Mouse (Mus musculus) limb, embryonic 14.5 days (tissue): Measurements from ENCODE around the gene Tubb5. TPM values are rescaled to one million over a fixed set of nuclear protein-coding genes. Genes with fewer than 3 reads are reported as not detected.
A peak's percentile ranks its signal among the peaks of the same experiment; 100 is the strongest.

ENCODE experiments used
- ATAC-seq: fragments of 200-750 bp; cut with Nextera tagmentation; 2 replicates; pipeline ENCODE4 v1.8.0; 2017; ENCODE audit warnings: low read depth, moderate number of reproducible peaks, moderate TSS enrichment; ENCODE audit not compliant: low FRiP score
- DNase-seq: peaks from one replicate; pipeline ENCODE4 v3.0.0-alpha.2; 2015; ENCODE audit warnings: low spot score
- H3K27ac ChIP-seq: fragments of 300-500 bp; sonication (generic); replicated peaks from 2 replicates; pipeline ENCODE4 v1.5.1; 2014; ENCODE audit warnings: low read depth, mild to moderate bottlenecking, low read length, moderate library complexity, mixed read lengths
- H3K27me3 ChIP-seq: fragments of 300-500 bp; sonication (generic); 2 replicates; pipeline ENCODE4 v1.6.1; 2014; ENCODE audit warnings: low read length, mixed read lengths; ENCODE audit not compliant: control insufficient read depth, insufficient read depth
- H3K36me3 ChIP-seq: fragments of 300-500 bp; sonication (generic); 2 replicates; pipeline ENCODE4 v1.6.1; 2014; ENCODE audit warnings: mild to moderate bottlenecking, low read length, moderate library complexity, mixed read lengths; ENCODE audit not compliant: control insufficient read depth, insufficient read depth
- H3K4me1 ChIP-seq: fragments of 300-500 bp; sonication (generic); 2 replicates; pipeline ENCODE4 v1.6.1; 2014; ENCODE audit warnings: antibody characterized with exemption, low read length, mixed read lengths; ENCODE audit not compliant: control insufficient read depth, insufficient read depth
- H3K4me2 ChIP-seq: fragments of 300-500 bp; sonication (generic); replicated peaks from 2 replicates; pipeline ENCODE4 v1.6.1; 2014; ENCODE audit warnings: low read depth, mild to moderate bottlenecking, low read length, moderate library complexity; ENCODE audit not compliant: severe bottlenecking
- H3K4me3 ChIP-seq: fragments of 300-500 bp; sonication (generic); replicated peaks from 2 replicates; pipeline ENCODE4 v1.5.1; 2014; ENCODE audit warnings: low read length
- H3K9ac ChIP-seq: fragments of 300-500 bp; sonication (generic); 2 replicates; pipeline ENCODE4 v1.6.1; 2014; ENCODE audit warnings: mild to moderate bottlenecking, low read depth, low read length, moderate library complexity; ENCODE audit not compliant: severe bottlenecking
- H3K9me3 ChIP-seq: fragments of 300-500 bp; sonication (generic); 2 replicates; pipeline ENCODE4 v1.6.1; 2016; ENCODE audit warnings: low read length; ENCODE audit not compliant: control insufficient read depth
- POLR2A ChIP-seq: fragments of 200-500 bp; IDR thresholded peaks from 2 replicates; pipeline ENCODE4 v1.8.0; 2012; ENCODE audit warnings: inconsistent platforms, mild to moderate bottlenecking, moderate library complexity, borderline replicate concordance; ENCODE audit not compliant: insufficient read depth, insufficient read length; ENCODE audit errors: extremely low read depth
- WGBS: fragments of 180-500 bp; shearing (Covaris S2); extraction: QIAGEN DNeasy Blood & Tissue Kit; methylation state at CpG from one replicate; pipeline ENCODE4 v1.1.7; 2014; 5-methylcytosine and 5-hydroxymethylcytosine counted together
- polyA plus RNA-seq, 2 experiments: library from polyadenylated mRNA; depleted of rRNA in 1 of 2; stranded (reverse) in 1 of 2; unstranded in 1 of 2; fragments of >200 nt; fragmentation: Nextera tagmentation in 1 of 2; extraction: Ambion mirVana in 1 of 2; gene quantifications; 2 replicates each; pipeline versions ENCODE4 v1.2.1 to v1.2.3; 2012 to 2014

Tubb5 gene
- polyA plus RNA-seq, 2 experiments = 808 to 1,341 TPM

DNA sequence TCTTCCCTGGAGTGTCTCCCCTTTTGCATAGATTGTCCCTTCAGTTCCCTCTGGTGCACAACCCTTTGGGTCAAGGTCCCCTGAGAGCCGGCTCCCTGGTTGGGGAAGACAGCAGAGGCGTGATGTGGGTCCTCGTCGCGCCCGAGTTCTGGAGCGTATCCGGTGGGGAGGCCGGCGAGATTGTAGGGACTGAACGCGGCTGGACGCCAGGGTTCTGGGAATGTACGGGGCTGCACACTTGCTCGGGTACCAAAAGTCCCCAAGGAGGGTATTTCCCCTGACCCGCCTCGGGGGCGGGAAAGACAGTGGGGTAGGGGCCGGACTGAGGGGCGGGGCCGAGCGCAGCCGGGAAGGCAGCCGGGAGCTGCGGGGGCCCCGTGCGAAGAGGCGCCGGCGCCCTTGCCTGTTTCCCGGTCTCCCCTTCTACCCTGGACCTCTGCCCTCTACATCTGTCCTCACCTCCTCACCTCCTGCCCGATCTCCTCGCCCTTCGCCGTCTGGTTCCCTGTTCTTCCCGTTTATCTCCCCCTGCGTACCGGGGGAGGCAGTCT lies 28.2 kb upstream of the Tubb5 start:
- TF ChIP-seq POLR2A = no peak
- Histone ChIP-seq H3K36me3 (peaks cover 8% of the 10 kb centered on the region), H3K4me2 (peak overlapping the region; percentile 97), H3K4me1 (peaks cover 39% of the 10 kb centered on the region), H3K4me3 (peak overlapping the region; percentile 62), H3K27me3 (no peaks in the 10 kb centered on the region), H3K9ac (peak overlapping the region; percentile 83), H3K9me3 (no peaks in the 10 kb centered on the region), H3K27ac (peak overlapping the region; percentile 92)
- DNase-seq (peak; percentile 72), ATAC-seq (peak; percentile 58)
- 0% methylated on average over 37 of the region's 38 CpGs for WGBS

- TF ChIP-seq POLR2A = peak; percentile 86; the same call in 1 of the 2 replicates
- H3K9ac ChIP-seq = peak within 1 kb of the TSS; percentile 83
- H3K9me3 ChIP-seq = no peaks in the 10 kb centered on the region
- no peaks in the 10 kb centered on the region for H3K27me3 ChIP-seq
- WGBS = under 1% methylated on average over 35 of the region's 48 CpGs
- H3K4me3 ChIP-seq = peak within 1 kb of the TSS; percentile 62
- DNase-seq = peak; percentile 90
- H3K27ac ChIP-seq = peak within 1 kb of the TSS; percentile 92
- peaks cover 4% of the 10 kb centered on the region for H3K36me3 ChIP-seq
- ATAC-seq = peak; percentile 75
- peak within 1 kb of the TSS; percentile 97 for H3K4me2 ChIP-seq
- peaks cover 39% of the 10 kb centered on the region for H3K4me1 ChIP-seq
Observed at GRCm38 (mm10) chr17:35865481-35866280, 27.6 kb upstream of the Tubb5 start, which contains the start of gene Ppp1r18. TSS of gene Ppp1r18 (plus strand) at chr17:35865593.

GRCm38 (mm10) chr17:35864832-35865353 lies 26.8 kb upstream of the Tubb5 start:
- no peak for TF ChIP-seq POLR2A
- Histone ChIP-seq H3K4me3 (peak overlapping the region; percentile 62), H3K9me3 (no peaks in the 10 kb centered on the region), H3K9ac (peak overlapping the region; percentile 83), H3K27ac (peak overlapping the region; percentile 92), H3K27me3 (no peaks in the 10 kb centered on the region), H3K4me2 (peak overlapping the region; percentile 97), H3K36me3 (peaks cover 4% of the 10 kb centered on the region), H3K4me1 (peaks cover 35% of the 10 kb centered on the region)
- 29% methylated on average over 10 of the region's 10 CpGs for WGBS
- ATAC-seq = no peak
- DNase-seq = no peak

DNA sequence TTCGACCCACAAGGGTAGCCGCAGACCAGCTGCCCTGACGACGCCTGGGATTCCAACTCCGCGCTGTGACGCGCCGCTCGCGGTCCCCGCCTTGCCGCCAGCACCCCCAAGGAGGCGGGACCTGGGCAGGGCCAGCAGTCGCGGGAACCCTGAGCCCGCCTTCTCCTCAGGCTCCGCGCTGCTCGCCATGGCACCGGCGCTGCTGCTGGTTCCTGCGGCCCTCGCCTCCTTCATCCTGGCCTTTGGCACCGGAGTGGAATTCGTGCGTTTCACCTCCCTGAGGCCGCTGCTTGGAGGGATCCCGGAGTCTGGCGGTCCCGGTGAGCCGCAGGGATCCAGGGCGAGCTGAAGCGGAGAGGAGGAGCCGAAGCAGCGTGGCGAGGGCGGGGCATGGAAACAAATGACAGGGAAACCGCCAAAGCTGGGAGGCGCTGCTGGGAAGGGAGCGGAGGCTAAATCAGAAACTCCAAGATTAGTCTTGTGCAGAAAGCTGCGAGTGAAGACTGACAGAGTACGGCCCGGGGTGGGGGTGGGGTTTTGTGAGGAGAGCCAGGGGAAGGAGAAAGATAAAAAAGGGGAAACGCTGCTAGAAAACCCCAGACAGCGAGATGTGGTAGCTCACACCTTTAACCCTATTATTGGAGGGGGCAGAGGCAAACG lies 23.2 kb upstream of the Tubb5 start, which contains the start of gene Nrm:
Gene Nrm (plus strand): TSS at position 121 of the 660 bp plus-strand sequence.
- WGBS = 2% methylated on average over 47 of the region's 47 CpGs
- H3K9ac ChIP-seq = peak within 1 kb of the TSS; percentile 64
- H3K27me3 ChIP-seq = no peaks in the 10 kb centered on the region
- DNase-seq = peak; percentile 91
- H3K27ac ChIP-seq = peak within 1 kb of the TSS; percentile 84
- H3K4me1 ChIP-seq = peaks cover 13% of the 10 kb centered on the region
- 0 out of 2 replicates have a peak, but pooled peaks have one; percentile 58 for TF ChIP-seq POLR2A
- no peaks in the 10 kb centered on the region for H3K9me3 ChIP-seq
- H3K36me3 ChIP-seq = peaks cover 21% of the 10 kb centered on the region
- peak; percentile 87 for ATAC-seq
- peak within 1 kb of the TSS; percentile 77 for H3K4me3 ChIP-seq
- peak within 1 kb of the TSS; percentile 65 for H3K4me2 ChIP-seq

GRCm38 (mm10) chr17:35860831-35861197 lies 22.7 kb upstream of the Tubb5 start:
- H3K4me1 ChIP-seq = peaks cover 13% of the 10 kb centered on the region
- H3K36me3 ChIP-seq = peaks cover 21% of the 10 kb centered on the region
- DNase-seq (no peak), ATAC-seq (no peak)
- no peaks in the 10 kb centered on the region for H3K27me3 ChIP-seq
- no peaks in the 10 kb centered on the region for H3K9me3 ChIP-seq
- WGBS = 4% methylated on average over 12 of the region's 12 CpGs
- peak overlapping the region; percentile 84 for H3K27ac ChIP-seq
- H3K4me2 ChIP-seq = peak overlapping the region; percentile 65
- peak overlapping the region; percentile 77 for H3K4me3 ChIP-seq
- H3K9ac ChIP-seq = peak overlapping the region; percentile 64
- no peak for TF ChIP-seq POLR2A
